In the genomic region with DNA sequence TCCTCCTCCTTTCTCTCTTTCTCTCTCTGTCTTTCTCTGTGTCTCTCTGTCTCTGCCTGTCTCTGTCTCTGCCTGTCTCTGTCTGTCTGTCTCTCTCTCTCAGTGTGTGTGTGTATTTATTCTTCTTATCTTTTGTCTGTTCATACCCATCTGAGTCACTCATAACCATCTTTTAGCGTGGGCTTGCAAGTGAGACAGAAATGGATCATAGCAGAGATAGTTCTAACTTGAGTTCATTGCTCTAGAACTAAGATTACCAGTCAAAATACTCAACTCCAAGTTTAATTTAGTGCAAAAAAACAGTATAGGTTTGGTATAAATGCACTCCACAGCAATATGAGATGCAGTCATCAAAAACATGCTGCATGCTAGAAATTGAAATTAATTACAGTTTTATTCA, we compare ENCODE assay signal across 30 mouse cellular contexts.
"Had no signal": no experiment of that assay in that cellular context is flagged by ENCODE, and none has a peak within 500 bp of the region (broad histone marks: within the 10 kb centered on the region; RNA-seq: fewer than 3 reads in every experiment).

No protein-coding gene starts in this region.

- H3K4me2 ChIP-seq: limb, embryonic 12.5 days; limb, embryonic 13.5 days; limb, embryonic 15.5 days; liver, embryonic 11.5 days; liver, embryonic 12.5 days; liver, embryonic 13.5 days; liver, embryonic 15.5 days; lung, embryonic 14.5 days; lung, embryonic 15.5 days; midbrain, embryonic 11.5 days; midbrain, embryonic 12.5 days; midbrain, embryonic 13.5 days; midbrain, embryonic 15.5 days had no signal

- H3K4me1 ChIP-seq: limb, embryonic 10.5 days; limb, embryonic 12.5 days; limb, embryonic 13.5 days; limb, embryonic 15.5 days; liver, embryonic 12.5 days; liver, embryonic 13.5 days; liver, embryonic 15.5 days; lung, embryonic 15.5 days; megakaryocyte, embryonic 14.5 days; midbrain, embryonic 10.5 days; midbrain, embryonic 12.5 days; midbrain, embryonic 13.5 days; midbrain, embryonic 15.5 days had no signal

- H3K9ac ChIP-seq: limb, embryonic 12.5 days; limb, embryonic 13.5 days; limb, embryonic 15.5 days; liver, embryonic 12.5 days; liver, embryonic 13.5 days; liver, embryonic 14.5 days; liver, embryonic 15.5 days; liver, postnatal 0 days; lung, embryonic 14.5 days; lung, embryonic 15.5 days; midbrain, embryonic 12.5 days; midbrain, embryonic 13.5 days; midbrain, embryonic 15.5 days had no signal

- DNase-seq: left cerebral cortex, postnatal 4 days; liver; liver, embryonic 13.5 days; liver, postnatal 0 days; lung, adult 18-20 months; lung, adult 2 months; lung, postnatal 10 days; lung, postnatal 14 days; lung, postnatal 36 days; lung, postnatal 4 days; midbrain, embryonic 14.5 days had no signal

- H3K4me3 ChIP-seq: limb, embryonic 10.5 days; limb, embryonic 12.5 days; limb, embryonic 13.5 days; limb, embryonic 15.5 days; liver, embryonic 12.5 days; liver, embryonic 13.5 days; liver, embryonic 15.5 days; lung, embryonic 15.5 days; megakaryocyte, embryonic 14.5 days; midbrain, embryonic 10.5 days; midbrain, embryonic 12.5 days; midbrain, embryonic 13.5 days; midbrain, embryonic 15.5 days; myocyte had no signal

- H3K9me3 ChIP-seq: limb, embryonic 10.5 days; limb, embryonic 12.5 days; limb, embryonic 13.5 days; limb, embryonic 15.5 days; liver, embryonic 12.5 days; liver, embryonic 13.5 days; liver, embryonic 15.5 days; lung, embryonic 15.5 days; megakaryocyte, embryonic 14.5 days; midbrain, embryonic 10.5 days; midbrain, embryonic 12.5 days; midbrain, embryonic 13.5 days; midbrain, embryonic 15.5 days had no signal

- H3K27me3 ChIP-seq: limb, embryonic 12.5 days; limb, embryonic 13.5 days; limb, embryonic 15.5 days; liver, embryonic 12.5 days; liver, embryonic 13.5 days; liver, embryonic 15.5 days; lung, embryonic 15.5 days; megakaryocyte, embryonic 14.5 days; midbrain, embryonic 12.5 days; midbrain, embryonic 13.5 days; midbrain, embryonic 15.5 days had no signal

- ATAC-seq: liver, embryonic 12.5 days; liver, postnatal 0 days; midbrain, embryonic 13.5 days; midbrain, embryonic 15.5 days; midbrain, embryonic 16.5 days had no signal

- H3K27ac ChIP-seq: limb, embryonic 10.5 days; limb, embryonic 12.5 days; limb, embryonic 13.5 days; limb, embryonic 15.5 days; liver, embryonic 12.5 days; liver, embryonic 13.5 days; liver, embryonic 14.5 days; liver, embryonic 15.5 days; lung, embryonic 15.5 days; macrophage; midbrain, embryonic 10.5 days; midbrain, embryonic 12.5 days; midbrain, embryonic 13.5 days; midbrain, embryonic 15.5 days had no signal

- H3K36me3 ChIP-seq: limb, embryonic 10.5 days; limb, embryonic 12.5 days; limb, embryonic 13.5 days; limb, embryonic 15.5 days; liver, embryonic 12.5 days; liver, embryonic 13.5 days; liver, embryonic 15.5 days; lung, embryonic 15.5 days; midbrain, embryonic 10.5 days; midbrain, embryonic 12.5 days; midbrain, embryonic 13.5 days; midbrain, embryonic 15.5 days had no signal
